Comparison of ENCODE assay signal across 8 mouse cellular contexts in genomic region chr13:37827996-37828579, GRCm38 (mm10). TPM values are rescaled to one million over a fixed set of nuclear protein-coding genes. Genes with fewer than 3 reads are reported as not detected.
DNase-seq lines count a peak whose midpoint lies in the region; ATAC-seq and TF ChIP-seq lines count a peak whose summit lies in the region.

No protein-coding gene starts in this region.

- H3K9ac ChIP-seq in heart, embryonic 16.5 days (ENCODE audit: low read length): peak overlapping the region; percentile 94
- H3K9ac ChIP-seq in hindbrain, embryonic 12.5 days: peak overlapping the region; percentile 74; the same call in 1 of the 2 replicates
- peak overlapping the region; percentile 62; the same call in 1 of the 2 replicates for H3K9ac ChIP-seq in midbrain, embryonic 13.5 days (replicated peaks)

- H3K27me3 ChIP-seq in heart, embryonic 16.5 days (ENCODE audit: control insufficient read depth, insufficient read depth, low read length): no peaks in the 10 kb centered on the region
- no peaks in the 10 kb centered on the region for H3K27me3 ChIP-seq in G1E (ENCODE audit: insufficient read depth, low read length)
- peaks cover 61% of the 10 kb centered on the region for H3K27me3 ChIP-seq in hindbrain, embryonic 12.5 days
- peaks cover 88% of the 10 kb centered on the region for H3K27me3 ChIP-seq in midbrain, embryonic 13.5 days

- ATAC-seq in heart, embryonic 16.5 days (replicated peaks; ENCODE audit: extremely low read depth, insufficient read depth, low FRiP score): no peak
- no peak for ATAC-seq in G1E (ENCODE audit: extremely low read depth, insufficient number of reproducible peaks, low FRiP score, poor library complexity, severe bottlenecking)
- no peak for ATAC-seq in hindbrain, embryonic 12.5 days (ENCODE audit: low FRiP score)
- ATAC-seq in midbrain, embryonic 13.5 days: no peak

- no peaks in the 10 kb centered on the region for H3K9me3 ChIP-seq in heart, embryonic 16.5 days (replicated peaks; ENCODE audit: control insufficient read depth, low read length)
- H3K9me3 ChIP-seq in G1E (replicated peaks): no peaks in the 10 kb centered on the region
- H3K9me3 ChIP-seq in hindbrain, embryonic 12.5 days (replicated peaks): no peaks in the 10 kb centered on the region
- H3K9me3 ChIP-seq in midbrain, embryonic 13.5 days: no peaks in the 10 kb centered on the region

- TF ChIP-seq CTCF in G1E (IDR thresholded peaks at IDR 0.05; ENCODE audit: low read depth, low read length): no peak

- 15% methylated on average over 13 of the region's 13 CpGs for WGBS in heart, embryonic 16.5 days
- WGBS in hindbrain, embryonic 12.5 days: 5% methylated on average over 13 of the region's 13 CpGs
- WGBS in midbrain, embryonic 13.5 days: 1% methylated on average over 13 of the region's 13 CpGs

- DNase-seq in heart, adult 11 months: no peak
- DNase-seq in G1E (ENCODE audit: low spot score): no peak
- DNase-seq in frontal cortex, postnatal 36 days (ENCODE audit: low spot score in 2 of 2): no peak
- no peak for DNase-seq in cerebellum, adult 18-20 months
- DNase-seq in layer of hippocampus, postnatal 25 days (ENCODE audit: extremely low spot score in 1 of 2, low spot score in 1 of 2): no peak

- peaks cover 44% of the 10 kb centered on the region for H3K4me1 ChIP-seq in heart, embryonic 16.5 days (ENCODE audit: control insufficient read depth, insufficient read depth, low read length)
- H3K4me1 ChIP-seq in G1E (ENCODE audit: insufficient read depth, low read depth, low read length): peaks cover 75% of the 10 kb centered on the region
- peaks cover 39% of the 10 kb centered on the region for H3K4me1 ChIP-seq in hindbrain, embryonic 12.5 days
- peaks cover 50% of the 10 kb centered on the region for H3K4me1 ChIP-seq in midbrain, embryonic 13.5 days (replicated peaks)

- peak overlapping the region; percentile 93 for H3K4me2 ChIP-seq in heart, embryonic 16.5 days (ENCODE audit: low read depth, low read length)
- peak overlapping the region; percentile 83 for H3K4me2 ChIP-seq in hindbrain, embryonic 12.5 days (replicated peaks)
- H3K4me2 ChIP-seq in midbrain, embryonic 13.5 days (replicated peaks): peak overlapping the region; percentile 96

- H3K27ac ChIP-seq in heart, embryonic 16.5 days (ENCODE audit: low read length): peak overlapping the region; percentile 97
- H3K27ac ChIP-seq in hindbrain, embryonic 12.5 days: no peak overlapping the region
- no peak overlapping the region for H3K27ac ChIP-seq in midbrain, embryonic 13.5 days

- H3K4me3 ChIP-seq in heart, embryonic 16.5 days (ENCODE audit: low read length): peak overlapping the region; percentile 92
- peak overlapping the region; percentile 97 for H3K4me3 ChIP-seq in G1E (ENCODE audit: low read depth, low read length)
- peak overlapping the region; percentile 61 for H3K4me3 ChIP-seq in hindbrain, embryonic 12.5 days
- peak overlapping the region; percentile 64 for H3K4me3 ChIP-seq in midbrain, embryonic 13.5 days (replicated peaks)

- no peaks in the 10 kb centered on the region for H3K36me3 ChIP-seq in heart, embryonic 16.5 days (ENCODE audit: control insufficient read depth, insufficient read depth)
- H3K36me3 ChIP-seq in G1E (replicated peaks): peaks cover 25% of the 10 kb centered on the region
- no peaks in the 10 kb centered on the region for H3K36me3 ChIP-seq in hindbrain, embryonic 12.5 days
- no peaks in the 10 kb centered on the region for H3K36me3 ChIP-seq in midbrain, embryonic 13.5 days

RNA-seq across cellular contexts. Expression of gene Rreb1, which starts 49.9 kb away (rescaled TPM):
- polyA plus RNA-seq in heart, embryonic 16.5 days (2015; fragmentation: Nextera tagmentation; extraction: Ambion mirVana): 13.0 TPM in 2 replicates
- total RNA-seq in G1E (2014; fragmentation: Nextera tagmentation) (106 and 122 TPM in 2 replicates), G1E (2017) (16.8 and 16.9 TPM in 2 replicates)
- polyA plus RNA-seq in G1E (2012): 81.6 and 87.2 TPM in 2 replicates
- 6.1 and 6.4 TPM in 2 replicates for polyA plus RNA-seq in hindbrain, embryonic 12.5 days (2016; fragmentation: Nextera tagmentation; extraction: Ambion mirVana)
- polyA plus RNA-seq in midbrain, embryonic 13.5 days (2015; fragmentation: Nextera tagmentation; extraction: Ambion mirVana): 2.5 and 2.7 TPM in 2 replicates
- 10 to 100 TPM; 41.9 to 61.8 TPM for total RNA-seq in layer of hippocampus, postnatal 25 days (2021)
